Mouse (Mus musculus) bone marrow, adult 2 months (tissue): ENCODE data around the gene Atg16l2.

ENCODE experiments used
- CTCF ChIP-seq: fragments of 200-500 bp; IDR thresholded peaks from 2 replicates; pipeline ENCODE4 v1.5.1; 2011; ENCODE audit warnings: low read length, control low read depth; ENCODE audit not compliant: control insufficient read depth, insufficient read depth
- POLR2A ChIP-seq: fragments of 200-500 bp; IDR thresholded peaks from 2 replicates; pipeline ENCODE4 v1.6.1; 2011; ENCODE audit warnings: low read depth, mild to moderate bottlenecking, control low read depth, low read length, borderline replicate concordance; ENCODE audit not compliant: control insufficient read depth

GRCm38 (mm10) chr7:101293611-101294010, 8.4 kb downstream of the Atg16l2 start:
- no peak for TF ChIP-seq POLR2A
- TF ChIP-seq CTCF = no peak
